Mouse (Mus musculus): Measurements from ENCODE around the gene Htr2a. TPM values are rescaled to one million over a fixed set of nuclear protein-coding genes. Genes with fewer than 3 reads are reported as not detected.

Htr2a gene
- polyA plus RNA-seq, 1 experiment, result 0.05 TPM

DNA sequence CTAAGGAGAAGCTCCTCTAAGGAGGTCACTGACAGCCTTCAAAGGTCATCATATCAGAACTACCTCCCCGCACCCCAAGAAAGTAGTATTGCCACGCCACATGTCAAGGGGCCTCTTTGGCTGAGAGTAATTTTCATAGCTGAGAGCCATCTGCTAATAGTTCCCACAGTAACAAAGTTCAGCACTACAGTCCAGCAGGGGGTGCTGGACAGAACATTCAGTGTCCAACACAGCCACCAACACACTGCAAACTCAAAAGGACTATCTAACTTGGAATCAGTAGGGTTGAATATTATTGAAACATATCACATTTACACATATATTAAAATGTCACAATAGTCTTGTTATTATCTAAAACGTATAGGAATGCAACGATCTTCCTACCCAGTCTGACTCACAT lies 2.6 kb upstream of the Htr2a start:
- 98% methylated on average over 4 of the region's 4 CpGs for WGBS
- Histone ChIP-seq H3K36me3 (ENCODE audit: control insufficient read depth, insufficient read depth, low read length) (no peaks in the 10 kb centered on the region), H3K27ac (ENCODE audit: control insufficient read depth, insufficient read depth, low read length) (no peak overlapping the region), H3K4me3 (ENCODE audit: control insufficient read depth, insufficient read depth, low read length) (no peak overlapping the region), H3K4me1 (replicated peaks; ENCODE audit: control insufficient read depth, insufficient read depth, low read length) (peaks cover 4% of the 10 kb centered on the region; the same call in 1 of the 2 replicates), H3K27me3 (ENCODE audit: control insufficient read depth, insufficient read depth, low read length) (peaks cover 3% of the 10 kb centered on the region; the same call in 1 of the 2 replicates)
- no peak for DNase-seq
- no peak for TF ChIP-seq POLR2A (IDR thresholded peaks at IDR 0.05; ENCODE audit: control insufficient read depth, extremely low read depth, insufficient read depth, low read length, poor library complexity)
- no peak for TF ChIP-seq CTCF (IDR thresholded peaks at IDR 0.05; ENCODE audit: borderline replicate concordance, control insufficient read depth, extremely low read depth, insufficient read depth, low read length, poor library complexity)

GRCm38 (mm10) chr14:74641668-74642230 lies 1.1 kb downstream of the Htr2a start:
- 9% methylated on average over 17 of the region's 17 CpGs for WGBS
- Histone ChIP-seq H3K36me3 (ENCODE audit: control insufficient read depth, insufficient read depth, low read length) (no peaks in the 10 kb centered on the region), H3K4me1 (replicated peaks; ENCODE audit: control insufficient read depth, insufficient read depth, low read length) (peaks cover 8% of the 10 kb centered on the region), H3K27me3 (ENCODE audit: control insufficient read depth, insufficient read depth, low read length) (peaks cover 3% of the 10 kb centered on the region; the same call in 1 of the 2 replicates), H3K27ac (ENCODE audit: control insufficient read depth, insufficient read depth, low read length) (no peak overlapping the region), H3K4me3 (ENCODE audit: control insufficient read depth, insufficient read depth, low read length) (no peak overlapping the region)
- TF ChIP-seq POLR2A (IDR thresholded peaks at IDR 0.05; ENCODE audit: control insufficient read depth, extremely low read depth, insufficient read depth, low read length, poor library complexity) (no peak), CTCF (IDR thresholded peaks at IDR 0.05; ENCODE audit: borderline replicate concordance, control insufficient read depth, extremely low read depth, insufficient read depth, low read length, poor library complexity) (no peak)
- no peak for DNase-seq

GRCm38 (mm10) chr14:74643296-74643695 lies 2.7 kb downstream of the Htr2a start:
- DNase-seq, result peak; percentile 74
- Histone ChIP-seq H3K27ac (ENCODE audit: control insufficient read depth, insufficient read depth, low read length) (no peak overlapping the region), H3K27me3 (ENCODE audit: control insufficient read depth, insufficient read depth, low read length) (peaks cover 3% of the 10 kb centered on the region; the same call in 1 of the 2 replicates), H3K36me3 (ENCODE audit: control insufficient read depth, insufficient read depth, low read length) (no peaks in the 10 kb centered on the region), H3K4me1 (replicated peaks; ENCODE audit: control insufficient read depth, insufficient read depth, low read length) (peaks cover 8% of the 10 kb centered on the region), H3K4me3 (ENCODE audit: control insufficient read depth, insufficient read depth, low read length) (no peak overlapping the region)
- TF ChIP-seq CTCF (IDR thresholded peaks at IDR 0.05; ENCODE audit: borderline replicate concordance, control insufficient read depth, extremely low read depth, insufficient read depth, low read length, poor library complexity) (peak; percentile 84), POLR2A (IDR thresholded peaks at IDR 0.05; ENCODE audit: control insufficient read depth, extremely low read depth, insufficient read depth, low read length, poor library complexity) (no peak)
- 0% methylated on average over 4 of the region's 4 CpGs for WGBS

GRCm38 (mm10) chr14:74646107-74646793 lies 5.6 kb downstream of the Htr2a start:
- DNase-seq, result no peak
- 10% methylated on average over 11 of the region's 11 CpGs for WGBS

DNA sequence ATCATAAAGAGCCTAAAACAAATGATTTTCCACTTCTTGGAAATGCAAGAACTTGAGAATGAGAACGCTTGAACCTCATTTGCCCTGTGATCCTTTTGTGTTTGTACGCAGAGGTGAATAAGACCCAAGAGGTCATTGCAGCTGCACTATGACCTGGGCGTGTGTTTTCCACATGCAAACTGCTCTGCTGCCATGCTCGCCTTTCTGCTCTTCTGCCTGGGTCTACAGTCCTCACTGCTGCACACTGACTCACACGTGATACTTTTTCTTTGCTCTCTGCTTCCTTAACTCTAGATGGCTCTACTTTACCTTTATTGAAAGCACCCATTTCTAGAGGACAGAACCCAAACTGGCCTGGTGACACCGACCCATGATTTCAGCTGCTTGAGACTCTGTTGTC lies 9.4 kb downstream of the Htr2a start:
- no peak for DNase-seq
- no peak overlapping the region for H3K4me3 ChIP-seq (ENCODE audit: control insufficient read depth, insufficient read depth, low read length)
- 93% methylated on average over 6 of the region's 6 CpGs for WGBS
- H3K4me1 ChIP-seq (replicated peaks; ENCODE audit: control insufficient read depth, insufficient read depth, low read length), result peaks cover 4% of the 10 kb centered on the region; the same call in 1 of the 2 replicates
- TF ChIP-seq POLR2A (IDR thresholded peaks at IDR 0.05; ENCODE audit: control insufficient read depth, extremely low read depth, insufficient read depth, low read length, poor library complexity) (no peak), CTCF (IDR thresholded peaks at IDR 0.05; ENCODE audit: borderline replicate concordance, control insufficient read depth, extremely low read depth, insufficient read depth, low read length, poor library complexity) (no peak)
- no peaks in the 10 kb centered on the region for H3K36me3 ChIP-seq (ENCODE audit: control insufficient read depth, insufficient read depth, low read length)
- no peak overlapping the region for H3K27ac ChIP-seq (ENCODE audit: control insufficient read depth, insufficient read depth, low read length)
- H3K27me3 ChIP-seq (ENCODE audit: control insufficient read depth, insufficient read depth, low read length), result no peaks in the 10 kb centered on the region

More at GRCm38 (mm10) chr14:74646107-74646793, 5.6 kb downstream of the Htr2a start:
- H3K27me3 ChIP-seq (ENCODE audit: control insufficient read depth, insufficient read depth, low read length), result no peaks in the 10 kb centered on the region; the same call in 1 of the 2 replicates
- no peak overlapping the region for H3K27ac ChIP-seq (ENCODE audit: control insufficient read depth, insufficient read depth, low read length)
- H3K4me1 ChIP-seq (replicated peaks; ENCODE audit: control insufficient read depth, insufficient read depth, low read length), result peaks cover 4% of the 10 kb centered on the region; the same call in 1 of the 2 replicates
- H3K36me3 ChIP-seq (ENCODE audit: control insufficient read depth, insufficient read depth, low read length), result no peaks in the 10 kb centered on the region
- H3K4me3 ChIP-seq (ENCODE audit: control insufficient read depth, insufficient read depth, low read length), result no peak overlapping the region
- TF ChIP-seq POLR2A (IDR thresholded peaks at IDR 0.05; ENCODE audit: control insufficient read depth, extremely low read depth, insufficient read depth, low read length, poor library complexity), result no peak
- no peak for TF ChIP-seq CTCF (IDR thresholded peaks at IDR 0.05; ENCODE audit: borderline replicate concordance, control insufficient read depth, extremely low read depth, insufficient read depth, low read length, poor library complexity)

DNA sequence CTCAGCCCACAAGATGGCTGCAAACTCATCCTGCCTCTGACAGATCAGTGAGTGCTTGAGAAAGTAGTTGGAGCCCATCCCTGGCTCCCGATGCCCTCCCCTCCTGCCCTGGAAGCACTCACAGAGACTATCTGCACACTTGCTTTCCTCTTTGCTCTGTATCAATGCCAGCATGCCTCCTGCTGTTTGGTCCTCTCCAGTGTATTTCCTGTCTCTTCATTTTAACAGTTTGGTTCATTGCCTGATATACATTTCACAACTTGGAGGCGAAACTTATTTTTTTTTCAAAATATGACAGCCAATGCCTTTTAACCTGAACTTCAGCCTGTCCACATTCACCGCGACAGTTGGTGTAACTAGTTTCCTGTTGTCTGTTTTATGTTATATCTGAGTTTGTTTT lies 11.0 kb downstream of the Htr2a start:
- Histone ChIP-seq H3K27ac (ENCODE audit: control insufficient read depth, insufficient read depth, low read length) (no peak overlapping the region), H3K4me1 (replicated peaks; ENCODE audit: control insufficient read depth, insufficient read depth, low read length) (peaks cover under 1% of the 10 kb centered on the region; the same call in 1 of the 2 replicates), H3K4me3 (ENCODE audit: control insufficient read depth, insufficient read depth, low read length) (no peak overlapping the region), H3K36me3 (ENCODE audit: control insufficient read depth, insufficient read depth, low read length) (no peaks in the 10 kb centered on the region), H3K27me3 (ENCODE audit: control insufficient read depth, insufficient read depth, low read length) (no peaks in the 10 kb centered on the region)
- 10% methylated on average over 4 of the region's 4 CpGs for WGBS
- TF ChIP-seq CTCF (IDR thresholded peaks at IDR 0.05; ENCODE audit: borderline replicate concordance, control insufficient read depth, extremely low read depth, insufficient read depth, low read length, poor library complexity) (no peak), POLR2A (IDR thresholded peaks at IDR 0.05; ENCODE audit: control insufficient read depth, extremely low read depth, insufficient read depth, low read length, poor library complexity) (no peak)
- no peak for DNase-seq

Data from thymus, adult 2 months (tissue).